Mouse (Mus musculus) cortical plate, adult 2 months (tissue): ENCODE measurements around the gene 4930402F06Rik. TPM values are rescaled to one million over a fixed set of nuclear protein-coding genes. Genes with fewer than 3 reads are reported as not detected.

Experiments
- H3K27ac ChIP-seq: fragments of 200-500 bp; 2 replicates; pipeline ENCODE4 v1.5.1; 2012; ENCODE audit warnings: low read length, control low read depth, inconsistent platforms; ENCODE audit not compliant: insufficient read depth
- H3K4me1 ChIP-seq: fragments of 200-500 bp; 2 replicates; pipeline ENCODE4 v1.6.1; 2011; ENCODE audit warnings: low read length; ENCODE audit not compliant: control insufficient read depth, insufficient read depth
- H3K4me3 ChIP-seq: fragments of 200-500 bp; 2 replicates; pipeline ENCODE4 v1.5.1; 2011; ENCODE audit warnings: mild to moderate bottlenecking, low read length, control low read depth; ENCODE audit not compliant: insufficient read depth
- CTCF ChIP-seq: fragments of 200-500 bp; IDR thresholded peaks from 2 replicates; pipeline ENCODE4 v1.5.1; 2011; ENCODE audit warnings: mild to moderate bottlenecking, control low read depth, low read length; ENCODE audit not compliant: insufficient read depth; ENCODE audit errors: extremely low read depth
- POLR2A ChIP-seq: fragments of 200-500 bp; IDR thresholded peaks from 2 replicates; pipeline ENCODE4 v1.6.1; 2011; ENCODE audit warnings: mild to moderate bottlenecking, low read length, control low read depth; ENCODE audit not compliant: insufficient read depth; ENCODE audit errors: extremely low read depth
- polyA plus RNA-seq: library from polyadenylated mRNA; depleted of rRNA; stranded (reverse); fragments of >200 nt; gene quantifications from 2 replicates; pipeline ENCODE4 v1.2.3, GENCODE M21; 2012; rRNA removed

4930402F06Rik gene
- polyA plus RNA-seq, 1 experiment = not detected

DNA sequence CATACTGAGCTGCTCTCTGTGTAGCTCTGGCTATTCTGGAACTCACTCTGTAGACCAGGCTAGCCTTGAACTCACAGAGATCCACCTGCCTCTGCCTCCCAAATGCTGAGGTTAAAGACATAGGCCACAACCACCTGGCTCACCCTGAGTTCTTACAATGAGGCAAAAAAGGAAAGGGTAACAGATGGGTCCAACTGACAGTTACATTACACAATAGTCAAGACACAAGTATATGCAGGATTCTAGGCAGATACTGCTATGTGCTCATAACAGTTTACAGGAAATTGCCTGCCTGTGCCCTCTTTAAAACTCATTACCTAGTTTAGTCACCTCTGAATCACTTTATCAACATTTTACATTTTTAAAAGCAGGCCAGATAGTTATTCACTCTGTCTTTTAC is 63.3 kb downstream of the 4930402F06Rik start:
- TF ChIP-seq POLR2A = no peak
- no peak for TF ChIP-seq CTCF
- no peak overlapping the region for H3K4me3 ChIP-seq

DNA sequence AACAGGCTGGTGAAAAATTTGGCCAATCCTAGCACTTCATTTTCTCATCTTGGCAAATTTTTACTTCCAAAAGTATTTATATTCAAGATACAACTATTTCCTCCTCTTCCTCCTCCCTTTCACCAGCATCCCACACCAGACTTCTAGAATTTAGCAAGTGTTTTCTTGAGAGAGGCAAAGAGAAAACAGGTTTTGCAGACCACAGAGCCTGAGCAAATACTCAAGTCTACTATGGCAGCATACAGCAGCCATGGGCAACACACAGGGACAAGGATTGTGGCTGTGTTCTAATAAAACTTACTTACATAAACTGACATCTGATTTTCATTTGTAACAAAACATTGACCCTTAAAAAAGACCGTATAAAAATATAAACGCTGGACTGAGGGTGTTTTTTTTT is 65.8 kb downstream of the 4930402F06Rik start:
- TF ChIP-seq POLR2A (no peak), CTCF (no peak)
- no peak overlapping the region for H3K27ac ChIP-seq
- H3K4me1 ChIP-seq = no peaks in the 10 kb centered on the region
- no peak overlapping the region for H3K4me3 ChIP-seq

More for the DNA sequence above, 63.3 kb downstream of the 4930402F06Rik start:
- Histone ChIP-seq H3K27ac (no peak overlapping the region), H3K4me1 (no peaks in the 10 kb centered on the region)

DNA sequence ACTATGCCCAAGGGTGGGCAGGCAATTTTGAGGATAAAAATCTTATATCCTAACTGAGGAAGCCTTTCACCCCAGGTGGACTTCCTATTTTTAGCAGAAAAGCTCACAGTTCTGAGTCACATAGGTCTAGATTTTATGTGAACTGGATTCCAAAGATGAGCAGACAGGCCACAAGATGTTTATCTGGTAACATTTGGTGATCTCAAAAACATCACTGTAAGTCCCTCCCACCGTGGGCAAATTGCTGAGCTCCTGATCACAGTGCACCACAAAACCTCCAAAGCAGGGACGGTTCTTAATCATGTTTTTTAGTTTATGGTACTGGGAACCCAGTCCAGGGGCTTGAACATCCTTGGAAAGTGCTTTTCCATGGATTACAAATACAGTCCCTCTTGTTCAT is 67.9 kb downstream of the 4930402F06Rik start:
- Histone ChIP-seq H3K4me3 (no peak overlapping the region), H3K4me1 (no peaks in the 10 kb centered on the region), H3K27ac (no peak overlapping the region)
- TF ChIP-seq CTCF = no peak
- TF ChIP-seq POLR2A = no peak

DNA sequence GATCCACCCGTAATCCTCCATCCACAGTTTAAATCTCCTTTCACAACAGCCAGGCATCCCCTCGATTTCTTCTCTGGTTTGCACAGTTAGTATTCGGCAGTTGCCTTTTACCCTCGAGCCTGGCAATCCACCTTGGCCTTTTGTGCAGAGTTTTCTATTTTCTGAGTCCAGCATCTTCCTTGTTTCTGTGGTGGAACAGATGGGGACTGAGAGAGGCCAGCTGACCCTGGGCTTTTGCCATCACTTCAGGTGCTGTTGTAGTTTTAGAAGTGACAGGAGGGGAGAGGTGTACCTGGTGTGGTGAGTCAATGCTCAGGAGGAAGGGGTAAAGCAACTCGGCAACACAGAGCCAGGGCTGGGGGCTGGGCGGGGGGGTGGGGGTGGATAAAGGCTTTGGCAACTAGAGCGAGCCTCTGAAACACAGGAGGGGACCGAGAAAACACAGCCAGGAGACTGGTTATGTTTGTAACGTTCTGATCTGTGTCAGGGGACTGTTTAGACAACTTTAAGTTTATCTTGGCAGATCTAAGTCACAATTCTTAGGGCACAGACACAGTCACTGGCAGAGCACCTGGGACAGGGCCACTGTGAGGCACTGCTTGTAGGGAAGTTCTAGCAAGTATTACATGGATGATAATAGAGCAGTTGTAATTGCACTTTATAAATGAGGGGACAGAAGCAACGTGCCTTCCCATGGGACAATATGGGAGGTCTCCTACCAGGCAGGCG is 68.7 kb downstream of the 4930402F06Rik start:
- TF ChIP-seq POLR2A (no peak), CTCF (no peak)
- Histone ChIP-seq H3K27ac (no peak overlapping the region), H3K4me1 (no peaks in the 10 kb centered on the region)

DNA sequence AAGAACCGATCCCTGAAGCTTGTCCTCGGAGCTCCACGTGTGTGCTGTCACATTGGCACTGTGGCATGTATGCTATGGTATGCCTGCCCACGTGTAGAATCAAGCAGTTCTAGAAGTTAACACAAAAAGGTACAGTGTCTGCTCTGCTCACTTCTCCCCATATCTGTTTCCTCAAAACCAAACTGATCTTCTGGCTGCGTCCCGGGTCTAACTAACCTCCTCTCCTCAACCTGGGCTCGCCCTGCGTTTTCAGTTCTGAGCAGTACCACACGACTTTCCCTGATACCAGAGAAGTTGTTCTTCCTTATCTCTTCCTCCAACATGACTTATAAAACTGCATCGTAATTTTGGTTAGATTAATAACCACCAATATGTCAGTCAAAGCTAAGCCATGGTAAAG is 69.4 kb downstream of the 4930402F06Rik start:
- Histone ChIP-seq H3K27ac (no peak overlapping the region), H3K4me3 (no peak overlapping the region), H3K4me1 (no peaks in the 10 kb centered on the region)
- TF ChIP-seq POLR2A (no peak), CTCF (no peak)

More for the DNA sequence above, 68.7 kb downstream of the 4930402F06Rik start:
- H3K4me3 ChIP-seq = no peak overlapping the region

DNA sequence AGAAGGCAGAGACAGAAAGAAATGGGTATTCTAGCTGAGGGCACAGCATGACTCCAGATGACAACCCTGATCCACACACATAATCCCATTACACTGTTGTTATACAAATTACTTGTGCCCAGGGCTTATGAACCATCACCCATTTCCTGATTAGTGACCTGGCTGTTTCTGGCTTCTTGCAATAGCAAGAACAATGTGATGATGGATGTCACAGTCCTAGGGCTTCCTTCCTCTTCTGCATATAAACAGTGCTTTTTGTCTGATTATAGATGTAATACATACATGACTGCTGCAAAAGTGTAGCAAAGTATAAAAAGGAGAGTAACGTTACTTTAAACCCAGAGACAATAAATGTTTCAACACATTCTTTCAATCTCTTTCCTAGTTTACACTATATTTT is 70.0 kb downstream of the 4930402F06Rik start:
- Histone ChIP-seq H3K27ac (0 out of 2 replicates have a peak overlapping the region, but pooled peaks have one; percentile 32), H3K4me3 (no peak overlapping the region), H3K4me1 (no peaks in the 10 kb centered on the region)
- no peak for TF ChIP-seq POLR2A
- TF ChIP-seq CTCF = no peak

DNA sequence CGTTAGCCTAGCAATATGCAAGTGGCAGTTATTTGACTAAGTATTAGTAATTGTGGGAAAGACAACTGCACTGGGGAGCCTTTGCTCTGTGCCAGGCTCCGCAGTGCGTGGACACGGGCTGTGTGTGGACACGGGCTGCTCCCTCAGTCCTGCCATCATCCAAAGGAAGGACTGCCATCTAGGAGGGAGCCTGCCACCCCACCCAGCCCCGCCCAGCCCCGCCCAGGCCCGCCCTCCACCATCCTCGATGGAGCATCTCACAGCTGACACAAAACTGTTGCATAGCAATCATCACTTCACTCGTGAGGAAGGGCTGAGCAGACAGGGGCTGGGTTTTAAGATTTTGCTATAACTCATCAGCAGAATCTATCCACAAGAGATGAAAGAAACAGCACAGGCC is 71.0 kb downstream of the 4930402F06Rik start:
- Histone ChIP-seq H3K27ac (no peak overlapping the region), H3K4me1 (no peaks in the 10 kb centered on the region), H3K4me3 (no peak overlapping the region)
- TF ChIP-seq POLR2A (no peak), CTCF (no peak)

Other genes starting within 250 kb of the 4930402F06Rik start
- gene Rab14, start 196.1 kb downstream of the 4930402F06Rik start, polyA plus RNA-seq = 166 and 169 TPM in 2 replicates
- gene Gsn, start 140.8 kb downstream of the 4930402F06Rik start, polyA plus RNA-seq = 96.0 and 134 TPM in 2 replicates
- gene Stom, start 60.2 kb downstream of the 4930402F06Rik start, polyA plus RNA-seq = 12.7 and 14.7 TPM in 2 replicates
- not detected in 2 replicates for gene 4930568D16Rik, start 29.4 kb downstream of the 4930402F06Rik start, polyA plus RNA-seq
- 3.4 and 3.7 TPM in 2 replicates for gene Ggta1, start 66.1 kb upstream of the 4930402F06Rik start, polyA plus RNA-seq
- gene Dab2ip, start 161.1 kb upstream of the 4930402F06Rik start, polyA plus RNA-seq = 114 and 120 TPM in 2 replicates